Mouse (Mus musculus): Measurements from ENCODE around the gene Smim12. TPM values are rescaled to one million over a fixed set of nuclear protein-coding genes. Genes with fewer than 3 reads are reported as not detected.

Gene Smim12
- polyA plus RNA-seq, 1 experiment, result 42.6 TPM

GRCm38 (mm10) chr4:127258186-127258897, 14.8 kb downstream of the Smim12 start:
- H3K4me3 ChIP-seq (ENCODE audit: insufficient read depth, low read depth, low read length), result no peak overlapping the region
- no peak overlapping the region for H3K27ac ChIP-seq (replicated peaks; ENCODE audit: low read depth, low read length)

GRCm38 (mm10) chr4:127261601-127262000, 18.0 kb downstream of the Smim12 start:
- Histone ChIP-seq H3K4me3 (ENCODE audit: insufficient read depth, low read depth, low read length) (no peak overlapping the region), H3K4me1 (ENCODE audit: control insufficient read depth, insufficient read depth, insufficient read length, low read length) (peaks cover 2% of the 10 kb centered on the region; the same call in 1 of the 2 replicates), H3K27ac (replicated peaks; ENCODE audit: low read depth, low read length) (peak overlapping the region; percentile 45)

More at GRCm38 (mm10) chr4:127258186-127258897, 14.8 kb downstream of the Smim12 start:
- no peaks in the 10 kb centered on the region for H3K4me1 ChIP-seq (ENCODE audit: control insufficient read depth, insufficient read depth, insufficient read length, low read length)

- Histone ChIP-seq H3K4me1 (ENCODE audit: control insufficient read depth, insufficient read depth, insufficient read length, low read length) (peaks cover 2% of the 10 kb centered on the region; the same call in 1 of the 2 replicates), H3K4me3 (ENCODE audit: insufficient read depth, low read depth, low read length) (no peak overlapping the region), H3K27ac (replicated peaks; ENCODE audit: low read depth, low read length) (peak overlapping the region; percentile 78)
Observed at GRCm38 (mm10) chr4:127263438-127264182, 20.0 kb downstream of the Smim12 start.

GRCm38 (mm10) chr4:127264183-127264554, 20.6 kb downstream of the Smim12 start:
- peaks cover 2% of the 10 kb centered on the region; the same call in 1 of the 2 replicates for H3K4me1 ChIP-seq (ENCODE audit: control insufficient read depth, insufficient read depth, insufficient read length, low read length)
- no peak overlapping the region for H3K4me3 ChIP-seq (ENCODE audit: insufficient read depth, low read depth, low read length)
- H3K27ac ChIP-seq (replicated peaks; ENCODE audit: low read depth, low read length), result peak overlapping the region; percentile 64

- Histone ChIP-seq H3K27ac (replicated peaks; ENCODE audit: low read depth, low read length) (peak overlapping the region; percentile 70), H3K4me1 (ENCODE audit: control insufficient read depth, insufficient read depth, insufficient read length, low read length) (peaks cover 10% of the 10 kb centered on the region; the same call in 1 of the 2 replicates), H3K4me3 (ENCODE audit: insufficient read depth, low read depth, low read length) (no peak overlapping the region)
Observed at GRCm38 (mm10) chr4:127278451-127279001, 34.9 kb downstream of the Smim12 start.

GRCm38 (mm10) chr4:127279241-127279640, 35.7 kb downstream of the Smim12 start:
- no peak overlapping the region for H3K4me3 ChIP-seq (ENCODE audit: insufficient read depth, low read depth, low read length)
- H3K4me1 ChIP-seq (ENCODE audit: control insufficient read depth, insufficient read depth, insufficient read length, low read length), result peaks cover 10% of the 10 kb centered on the region; the same call in 1 of the 2 replicates
- peak overlapping the region; percentile 70 for H3K27ac ChIP-seq (replicated peaks; ENCODE audit: low read depth, low read length)

- H3K27ac ChIP-seq (replicated peaks; ENCODE audit: low read depth, low read length), result no peak overlapping the region
- no peak overlapping the region for H3K4me3 ChIP-seq (ENCODE audit: insufficient read depth, low read depth, low read length)
- no peaks in the 10 kb centered on the region for H3K4me1 ChIP-seq (ENCODE audit: control insufficient read depth, insufficient read depth, insufficient read length, low read length)
Observed at GRCm38 (mm10) chr4:127286907-127287306, 43.3 kb downstream of the Smim12 start.

- Histone ChIP-seq H3K27ac (replicated peaks; ENCODE audit: low read depth, low read length) (no peak overlapping the region), H3K4me3 (ENCODE audit: insufficient read depth, low read depth, low read length) (no peak overlapping the region), H3K4me1 (ENCODE audit: control insufficient read depth, insufficient read depth, insufficient read length, low read length) (no peaks in the 10 kb centered on the region)
Observed at GRCm38 (mm10) chr4:127289039-127289548, 45.5 kb downstream of the Smim12 start.

- no peak overlapping the region for H3K4me3 ChIP-seq (ENCODE audit: insufficient read depth, low read depth, low read length)
- H3K4me1 ChIP-seq (ENCODE audit: control insufficient read depth, insufficient read depth, insufficient read length, low read length), result no peaks in the 10 kb centered on the region
- H3K27ac ChIP-seq (replicated peaks; ENCODE audit: low read depth, low read length), result no peak overlapping the region
Observed at GRCm38 (mm10) chr4:127292631-127293030, 49.0 kb downstream of the Smim12 start.

Other genes with a start within 250 kb of the Smim12 start
- gene Sfpq, start 222.5 kb upstream of the Smim12 start, polyA plus RNA-seq (2012; ENCODE audit: insufficient read depth, insufficient read length, missing spikeins), result 88.9 and 120 TPM in 2 replicates
- gene Zmym1, start 182.6 kb upstream of the Smim12 start, polyA plus RNA-seq (2012; ENCODE audit: insufficient read depth, insufficient read length, missing spikeins), result 2.8 and 5.0 TPM in 2 replicates
- gene Zmym6, start 166.4 kb upstream of the Smim12 start, polyA plus RNA-seq (2012; ENCODE audit: insufficient read depth, insufficient read length, missing spikeins), result 5.2 and 11.3 TPM in 2 replicates
- 10.2 and 15.4 TPM in 2 replicates for gene Tmem35b, start 120.1 kb upstream of the Smim12 start, polyA plus RNA-seq (2012; ENCODE audit: insufficient read depth, insufficient read length, missing spikeins)
- gene Dlgap3, start 74.6 kb upstream of the Smim12 start, polyA plus RNA-seq (2012; ENCODE audit: insufficient read depth, insufficient read length, missing spikeins), result not detected in 2 replicates
- 2.3 and 3.4 TPM in 2 replicates for gene Gja4, start 70.3 kb downstream of the Smim12 start, polyA plus RNA-seq (2012; ENCODE audit: insufficient read depth, insufficient read length, missing spikeins)
- gene Gjb3, start 87.1 kb downstream of the Smim12 start, polyA plus RNA-seq (2012; ENCODE audit: insufficient read depth, insufficient read length, missing spikeins), result not detected in 2 replicates
- not detected in 2 replicates for gene Gjb4, start 110.3 kb downstream of the Smim12 start, polyA plus RNA-seq (2012; ENCODE audit: insufficient read depth, insufficient read length, missing spikeins)
- not detected in 2 replicates for gene Gjb5, start 114.4 kb downstream of the Smim12 start, polyA plus RNA-seq (2012; ENCODE audit: insufficient read depth, insufficient read length, missing spikeins)

Measured in brown adipose tissue, adult 24 weeks (tissue).